Mouse (Mus musculus) liver, postnatal 0 days (tissue): ENCODE measurements around the gene Mgp.

ENCODE experiments used
- CTCF ChIP-seq: sonication (generic); IDR thresholded peaks from 2 replicates; pipeline ENCODE4 v1.5.1; 2016; ENCODE audit warnings: antibody characterized with exemption, low read depth
- EP300 ChIP-seq: IDR thresholded peaks from 2 replicates; pipeline ENCODE4 v1.6.1; 2016; ENCODE audit warnings: antibody characterized with exemption, low read depth, mild to moderate bottlenecking

DNA sequence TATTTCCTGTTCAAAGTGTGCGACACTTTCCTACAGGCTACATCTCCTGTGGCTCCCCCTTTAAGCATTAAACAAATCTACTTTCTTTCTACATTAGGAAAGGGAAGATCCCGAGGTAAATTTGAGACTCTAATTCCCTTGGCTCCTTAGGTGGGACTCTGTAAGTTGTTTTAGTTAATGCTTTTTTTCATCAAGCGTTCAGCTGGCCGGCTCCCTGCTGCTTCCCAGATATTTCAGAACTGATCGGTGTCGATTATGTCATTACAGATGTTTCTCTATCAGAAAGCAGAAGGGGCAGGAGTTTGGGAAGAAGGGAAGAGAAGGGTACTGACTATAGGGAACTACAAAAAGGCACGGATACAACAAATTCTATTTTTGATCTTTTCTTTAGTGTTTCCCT, 48.5 kb downstream of the Mgp start:
- TF ChIP-seq EP300, result no peak
- no peak for TF ChIP-seq CTCF
